Mouse (Mus musculus): ENCODE data around the gene Lrrc75a. TPM values are rescaled to one million over a fixed set of nuclear protein-coding genes. Genes with fewer than 3 reads are reported as not detected.

Gene Lrrc75a
- polyA plus RNA-seq, 3 experiments from 2014 or later: 1.8 to 2.6 (median 2.1) TPM

DNA sequence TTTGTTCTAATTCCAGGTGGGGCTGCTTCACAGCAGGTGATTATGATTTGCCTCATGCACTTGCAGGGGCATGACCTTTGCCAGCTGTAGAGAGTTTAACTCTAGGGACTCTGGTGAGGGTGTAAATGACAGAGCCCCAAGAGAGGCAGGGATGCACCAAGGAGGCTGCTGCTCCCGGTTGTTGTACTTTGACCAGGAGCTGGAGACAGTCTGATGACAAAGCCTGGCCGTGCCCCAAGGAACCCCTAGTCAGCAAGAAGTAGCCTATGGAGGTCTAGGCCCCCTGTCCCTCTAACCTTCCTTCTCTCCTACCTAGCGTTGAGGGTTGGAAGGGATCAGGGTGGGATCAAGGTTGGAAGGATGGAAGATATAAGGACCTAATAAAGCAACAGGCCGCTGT lies 32.9 kb downstream of the Lrrc75a start:
- ATAC-seq: no peak

DNA sequence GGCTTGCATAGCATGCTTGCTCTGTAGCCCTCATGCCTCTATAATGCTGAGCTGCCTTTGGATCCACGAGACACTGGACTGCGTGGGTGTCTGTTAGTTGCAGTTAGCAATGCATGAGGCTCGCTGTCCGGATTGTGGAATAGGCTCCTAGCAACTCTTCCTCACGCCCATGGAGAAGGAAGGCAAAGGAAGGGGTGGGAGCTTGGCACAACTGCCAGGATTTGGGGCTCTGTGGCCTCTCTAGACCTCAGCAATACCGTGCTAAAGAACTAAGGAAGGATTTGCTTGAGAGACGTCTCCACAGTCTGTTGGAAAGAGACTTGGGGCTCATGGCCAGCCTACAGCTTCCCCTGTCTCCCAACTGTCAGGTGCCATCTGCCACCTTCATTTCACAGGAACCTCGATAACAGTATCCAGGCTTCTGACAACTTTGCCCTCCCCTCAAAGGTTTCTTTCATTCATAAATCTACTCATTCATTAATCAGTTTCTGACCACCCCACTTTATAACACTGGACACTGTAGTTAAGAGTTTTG lies 33.4 kb downstream of the Lrrc75a start:
- ATAC-seq: no peak

DNA sequence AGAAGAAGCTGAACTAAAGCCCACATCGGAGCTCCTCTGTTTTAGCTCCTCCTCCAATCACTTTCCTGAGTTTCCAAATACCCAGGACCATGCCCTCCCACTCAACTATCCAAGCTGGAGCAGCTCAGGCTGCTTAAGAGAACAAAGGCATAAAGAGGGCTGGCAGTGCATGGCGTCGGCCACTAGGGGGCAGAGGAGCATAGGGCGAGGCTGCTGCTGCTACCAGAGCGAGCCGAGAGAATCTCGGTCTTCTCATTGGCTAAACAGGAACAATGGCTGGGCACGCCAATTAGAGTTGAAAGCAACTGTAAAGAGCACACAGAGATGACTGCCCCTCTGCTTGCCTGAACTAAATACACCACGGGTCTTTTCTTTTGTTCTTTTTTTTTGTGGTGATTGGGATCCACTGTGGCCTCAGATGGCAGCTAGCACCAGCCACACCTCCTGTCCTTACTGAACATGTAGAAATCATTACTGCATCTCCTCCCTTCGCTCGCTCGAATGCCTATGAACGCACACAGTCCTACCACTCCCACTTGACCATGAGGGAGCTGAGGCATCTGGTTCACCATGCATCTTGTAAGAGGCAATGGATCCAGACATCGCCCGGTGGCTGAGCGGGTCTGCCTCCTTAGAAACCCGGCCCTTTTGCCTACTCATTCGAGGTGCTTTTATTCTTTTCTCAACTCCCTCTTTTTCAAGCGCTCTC lies 34.5 kb downstream of the Lrrc75a start:
- peak; percentile 97 for ATAC-seq

DNA sequence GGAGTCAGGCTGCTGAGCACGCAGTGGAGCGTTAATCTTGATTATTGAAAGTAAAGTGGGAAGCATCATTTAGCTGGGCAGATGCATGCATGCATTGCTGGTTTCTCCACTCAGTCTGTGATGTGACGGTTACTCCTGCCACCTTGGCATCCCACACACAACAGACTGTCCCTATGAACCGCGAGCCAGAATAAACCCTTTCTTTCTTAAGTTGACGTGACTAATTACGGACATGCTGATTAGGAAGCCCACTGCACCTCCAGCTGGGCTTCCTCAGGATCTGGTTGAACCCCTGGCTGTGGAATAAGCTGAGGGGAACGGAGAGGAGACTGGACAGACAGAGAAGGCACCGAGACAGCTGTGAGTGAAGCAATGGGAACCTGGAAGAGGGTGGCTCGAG lies 35.7 kb downstream of the Lrrc75a start:
- no peak for ATAC-seq

DNA sequence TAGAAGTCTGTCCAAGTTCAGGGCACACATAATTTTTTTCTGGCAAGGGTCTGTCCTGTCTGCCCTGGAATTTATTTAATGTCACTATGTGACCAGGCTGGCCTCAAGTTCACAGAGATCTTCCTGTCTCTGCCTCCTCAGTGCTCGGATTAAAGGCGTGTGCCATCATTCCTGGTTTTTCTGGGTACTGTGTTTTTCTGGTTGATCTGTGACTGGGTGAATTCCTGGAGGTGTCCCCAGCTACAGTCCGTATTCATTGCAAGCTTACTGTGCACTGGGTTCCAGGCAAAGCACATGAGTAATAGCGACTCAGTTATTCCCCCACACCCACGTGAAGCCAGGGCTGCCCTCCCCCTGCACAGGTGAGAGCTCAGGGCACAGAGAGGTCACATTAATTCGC lies 38.0 kb downstream of the Lrrc75a start:
- ATAC-seq: no peak

DNA sequence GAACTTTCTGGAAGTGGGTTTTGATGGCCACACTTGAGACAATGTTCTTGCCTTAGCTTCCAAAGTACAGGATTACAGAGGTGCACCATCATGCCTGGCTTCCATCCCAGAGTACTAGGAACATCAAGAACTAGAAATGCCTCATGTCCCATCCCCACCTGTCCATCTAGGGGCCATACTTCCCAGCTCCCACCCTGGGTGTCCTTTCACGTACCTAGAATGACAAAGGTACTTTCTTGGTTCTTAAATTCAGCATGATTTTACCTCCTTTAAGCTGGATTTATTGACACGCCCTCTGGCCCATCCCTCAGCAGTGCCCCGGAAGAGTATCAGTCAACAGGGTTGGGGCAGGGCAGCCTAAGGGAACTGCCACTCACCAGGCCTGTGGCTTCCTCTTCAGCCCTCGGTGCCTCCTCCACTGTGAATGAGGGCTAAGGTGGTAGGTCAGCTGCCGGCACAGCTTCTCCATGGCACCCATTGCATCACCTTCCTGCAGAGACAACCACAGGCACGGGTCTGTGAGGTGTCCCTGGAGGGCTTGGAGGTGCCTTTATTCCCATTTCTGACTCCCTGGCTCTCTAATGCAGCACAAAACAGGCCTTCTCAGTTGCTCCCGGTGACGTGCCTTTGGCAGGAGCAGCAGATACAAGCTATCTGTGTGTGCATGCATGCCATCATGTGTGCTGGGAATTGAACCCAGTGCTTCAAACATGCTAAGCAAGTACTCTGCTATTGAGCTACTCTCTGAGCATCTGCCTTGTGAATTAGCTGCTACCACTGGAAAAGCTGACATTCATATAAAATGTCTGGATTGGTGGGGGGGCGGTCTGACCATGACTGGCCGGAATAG lies 39.3 kb downstream of the Lrrc75a start:
- ATAC-seq: no peak

DNA sequence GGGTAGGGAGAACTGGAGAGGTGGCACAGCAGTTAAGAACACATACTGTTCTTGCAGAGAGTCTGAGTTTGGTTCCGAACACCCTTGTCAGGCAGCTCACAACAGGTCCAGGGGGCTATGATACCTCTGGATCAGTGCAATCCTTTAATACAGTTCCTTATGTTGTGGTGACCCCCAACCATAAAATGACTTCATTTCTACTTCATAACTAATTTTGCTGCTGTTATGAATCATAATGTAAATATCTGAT lies 40.4 kb downstream of the Lrrc75a start:
- no peak for ATAC-seq

DNA sequence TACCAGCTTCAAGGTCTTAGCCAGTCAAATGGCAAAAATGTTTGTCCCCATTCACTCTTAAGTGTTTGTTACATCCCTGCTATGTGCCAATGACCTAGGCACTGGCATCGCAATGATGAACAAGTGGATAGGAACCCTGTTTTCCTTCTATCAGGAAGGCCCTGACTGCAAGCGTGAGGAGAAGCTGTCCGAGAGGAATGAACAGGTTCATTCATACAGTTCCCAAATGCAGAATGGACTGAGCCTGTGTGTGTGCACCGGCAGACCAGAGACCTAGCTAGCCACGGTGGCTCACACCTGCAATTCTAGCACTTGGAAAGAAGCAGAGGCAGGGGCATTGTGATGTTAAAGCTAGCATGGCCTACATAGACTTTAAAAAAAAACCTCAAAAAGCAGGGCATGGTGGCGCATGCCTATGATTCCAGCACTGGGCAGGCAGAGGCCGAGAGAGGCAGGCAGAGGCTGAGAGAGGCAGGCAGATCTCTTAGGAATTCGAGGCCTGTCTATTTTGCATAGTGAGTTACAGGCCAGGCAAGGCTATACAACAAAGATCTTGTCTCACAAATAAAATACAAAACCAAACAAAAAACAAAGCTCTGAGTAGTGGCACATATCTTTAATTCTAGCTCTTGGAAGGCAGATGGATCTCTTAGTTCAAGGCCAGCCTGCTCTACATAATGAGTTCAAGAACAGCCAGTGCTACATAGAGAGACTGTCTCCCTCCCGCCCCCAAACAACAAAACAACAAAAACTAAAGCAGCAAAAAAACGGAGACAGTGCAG lies 41.0 kb downstream of the Lrrc75a start:
- no peak for ATAC-seq

DNA sequence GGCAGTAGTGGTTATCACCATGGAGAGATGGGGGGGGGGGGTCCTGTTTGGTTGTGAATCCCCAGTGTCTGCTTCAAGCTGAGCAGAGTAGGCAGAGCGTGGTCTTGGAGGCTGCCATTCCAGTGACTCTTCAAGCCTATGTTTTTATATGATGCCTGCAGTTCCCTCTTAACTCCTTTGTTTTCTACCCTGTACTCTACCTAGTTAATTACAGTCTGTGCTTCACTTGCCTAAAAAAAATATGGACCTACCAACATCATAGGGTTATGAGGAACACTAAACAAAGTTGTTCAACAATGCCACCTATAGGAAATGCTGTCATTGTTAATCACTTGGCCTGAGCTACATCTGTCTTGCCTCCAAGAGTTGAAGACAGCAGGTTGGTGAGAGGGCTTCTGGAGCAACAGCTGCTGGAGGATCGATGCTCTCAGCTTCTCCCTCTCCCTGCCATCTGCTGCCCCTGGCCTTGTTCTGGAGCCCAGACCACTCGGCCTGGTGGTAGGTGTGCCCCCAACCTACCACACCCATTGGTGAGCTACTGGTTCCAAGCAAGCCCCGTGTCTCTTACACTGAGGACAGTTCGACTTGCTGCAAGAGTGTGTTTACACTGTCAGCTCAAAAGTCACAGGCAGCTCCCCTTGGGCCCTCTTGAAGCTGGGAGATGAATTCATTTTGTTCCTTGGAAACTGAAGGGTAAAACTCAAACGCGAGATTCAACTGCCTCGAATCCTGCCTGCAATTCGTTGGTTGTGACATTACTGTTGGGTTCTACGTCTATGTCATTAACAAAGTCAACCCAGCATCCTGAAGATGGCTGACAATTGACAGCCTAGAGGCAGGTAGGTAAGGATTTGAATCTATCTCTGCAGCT lies 41.8 kb downstream of the Lrrc75a start:
- ATAC-seq: no peak

DNA sequence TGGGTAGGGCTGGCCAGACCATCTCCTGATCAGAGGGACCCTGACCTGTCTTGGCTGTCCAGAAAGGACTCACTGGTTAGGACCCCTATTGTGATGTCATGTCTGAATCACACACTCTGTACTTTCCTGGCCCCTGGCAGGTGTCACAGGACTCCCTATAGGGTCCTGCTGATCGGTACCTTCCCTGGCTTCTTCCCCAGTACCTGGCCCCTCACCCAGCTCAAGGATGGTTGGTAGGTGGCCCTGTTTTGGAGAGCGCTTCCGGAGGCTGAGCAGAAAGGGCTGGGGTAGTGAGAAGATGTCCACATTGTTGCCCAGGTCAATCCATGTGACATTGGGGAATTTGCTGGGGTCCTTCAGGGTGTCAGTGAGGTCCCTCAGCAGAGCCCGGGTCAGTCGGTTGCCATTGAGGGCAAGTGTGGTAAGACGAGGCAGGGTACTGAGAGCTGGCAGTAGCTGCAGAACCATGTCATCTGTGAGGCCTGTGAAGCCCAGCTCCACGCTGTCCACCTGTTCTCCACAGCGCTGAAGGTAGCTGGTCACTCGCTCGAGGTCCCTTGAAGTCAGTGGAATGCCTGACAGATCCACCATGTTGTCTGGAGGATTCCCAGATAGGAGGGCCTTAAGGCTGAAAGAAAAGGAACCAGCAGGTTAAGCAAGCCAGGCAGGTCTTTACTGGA lies 42.6 kb downstream of the Lrrc75a start:
- no peak for ATAC-seq

DNA sequence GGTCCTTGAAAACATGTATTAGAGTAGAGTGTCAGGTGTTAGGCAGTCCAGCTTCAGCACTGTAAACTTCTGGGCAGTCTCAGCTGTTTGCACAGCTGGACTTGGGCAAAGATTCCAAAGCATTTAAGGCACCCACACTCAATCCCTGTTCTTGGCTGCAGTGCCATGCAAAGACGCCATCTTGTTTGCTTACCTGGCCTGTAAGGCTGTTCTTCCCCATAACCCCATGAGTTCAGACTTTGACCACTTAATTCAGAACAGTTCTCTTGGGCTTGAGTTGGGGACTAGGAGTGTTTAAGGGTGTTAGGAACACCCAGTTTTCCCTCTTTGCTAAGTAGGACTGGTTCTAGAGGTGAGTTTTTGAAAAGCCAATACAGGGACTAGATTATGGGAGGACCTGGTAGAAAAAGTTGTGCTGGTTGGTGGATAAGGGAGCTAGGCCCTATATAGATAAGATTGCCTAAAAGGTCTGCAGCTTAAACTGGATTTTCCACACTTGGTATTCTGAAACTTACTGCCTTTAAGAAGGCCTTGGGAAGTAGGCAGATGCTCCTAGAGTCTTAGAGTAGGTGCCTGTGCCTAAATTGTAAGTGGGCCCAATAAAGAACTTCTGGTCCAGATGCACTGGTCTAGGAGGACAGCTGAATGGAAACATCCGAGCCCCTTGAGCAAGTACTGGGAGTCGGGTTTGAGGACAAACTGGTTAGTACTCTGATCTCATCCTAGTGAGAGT lies 43.3 kb downstream of the Lrrc75a start:
- ATAC-seq: no peak

DNA sequence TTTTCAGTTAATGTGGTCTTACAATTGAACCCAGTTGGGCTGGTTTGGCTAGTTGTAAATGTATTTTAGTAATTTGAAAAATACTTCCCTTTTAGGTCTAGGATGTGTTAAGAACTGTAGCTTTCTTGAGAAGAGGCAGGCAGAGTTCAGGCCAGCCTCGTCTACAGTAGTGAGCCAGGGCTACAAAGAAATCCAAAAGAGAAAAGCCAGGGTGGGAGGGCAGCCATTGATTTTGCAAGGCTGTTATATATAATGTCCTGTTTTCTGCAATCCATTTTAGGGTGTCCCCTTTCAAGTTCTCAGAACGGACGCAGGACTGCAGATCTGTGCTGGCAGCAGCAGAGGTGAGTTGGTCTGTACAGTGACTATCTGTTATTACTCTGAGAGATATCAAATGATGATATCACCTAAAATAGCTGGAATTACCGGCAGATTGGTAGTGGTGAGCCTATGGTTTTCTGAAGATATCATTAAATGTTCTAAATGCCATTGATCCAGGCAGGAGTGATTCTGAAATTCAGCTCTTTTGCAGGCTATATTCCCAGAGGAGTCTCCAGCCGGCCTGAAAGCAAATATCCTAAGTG lies 44.1 kb downstream of the Lrrc75a start:
- no peak for ATAC-seq

DNA sequence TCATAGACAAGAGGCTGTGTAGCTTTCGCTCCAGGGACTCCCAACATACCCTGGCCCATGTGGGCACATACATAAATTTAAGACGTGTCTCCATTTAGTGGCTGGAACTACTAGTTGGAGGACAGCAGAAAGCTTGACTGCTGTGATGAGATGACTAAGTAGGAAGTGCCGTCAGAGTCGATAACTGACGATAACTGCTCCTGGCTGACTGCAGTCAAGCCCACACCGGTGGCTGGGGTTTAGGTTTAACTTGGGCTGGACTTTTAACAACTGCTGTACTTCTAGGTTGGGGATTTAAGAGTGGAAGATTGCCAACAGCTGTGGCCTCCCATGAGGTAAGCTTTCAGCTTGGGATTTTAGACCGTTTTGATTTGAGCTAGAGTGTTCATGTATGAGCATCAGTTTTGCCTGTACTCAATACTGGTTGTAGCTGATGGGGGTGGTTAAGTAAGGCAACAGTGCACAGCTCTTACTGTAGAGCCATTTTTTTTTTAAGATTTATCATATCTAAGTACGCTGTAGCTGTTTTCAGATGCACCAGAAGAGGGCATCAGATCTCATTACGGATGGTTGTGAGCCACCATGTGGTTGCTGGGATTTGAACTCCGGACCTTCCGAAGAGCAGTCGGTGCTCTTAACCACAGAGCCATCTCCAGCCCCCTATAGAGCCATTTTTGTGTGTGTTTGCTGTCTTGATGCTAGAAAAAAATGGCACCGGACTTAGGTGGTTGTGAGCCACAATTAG lies 44.8 kb downstream of the Lrrc75a start:
- peak; percentile 24 for ATAC-seq

DNA sequence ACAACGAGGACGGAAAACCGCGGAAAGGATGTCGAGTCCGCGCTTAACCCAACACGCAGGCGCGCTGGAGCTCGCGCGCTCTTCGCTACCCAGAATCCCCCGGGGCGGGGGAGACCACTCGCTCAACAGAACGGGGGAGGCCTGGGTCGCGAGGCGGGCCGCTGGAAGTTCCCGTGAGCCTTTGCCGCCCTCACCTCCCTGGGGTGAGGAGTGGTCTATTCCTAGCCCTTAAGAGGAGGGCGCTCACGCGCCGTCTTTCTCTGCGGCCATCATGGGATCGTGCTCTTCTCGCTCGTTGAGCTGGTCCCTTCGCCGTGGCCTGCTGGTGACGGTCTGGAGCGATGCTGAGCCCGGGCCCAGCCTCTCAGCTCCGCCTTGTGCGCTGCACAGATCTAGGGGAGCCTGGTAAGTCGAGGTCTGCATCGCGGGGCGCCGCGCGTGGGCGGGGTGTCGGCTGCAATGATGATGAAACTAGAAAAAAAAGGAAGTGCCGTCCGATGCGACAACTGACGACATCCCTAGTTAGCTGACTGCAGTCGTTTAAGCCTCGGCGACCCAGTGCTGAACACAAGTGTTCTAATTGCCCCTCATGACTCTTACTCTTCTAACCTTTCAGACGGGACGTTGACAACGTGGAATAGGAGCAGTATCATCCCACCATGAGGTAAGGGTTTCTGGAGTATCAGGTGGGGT lies 45.6 kb downstream of the Lrrc75a start:
- ATAC-seq: peak; percentile 92

DNA sequence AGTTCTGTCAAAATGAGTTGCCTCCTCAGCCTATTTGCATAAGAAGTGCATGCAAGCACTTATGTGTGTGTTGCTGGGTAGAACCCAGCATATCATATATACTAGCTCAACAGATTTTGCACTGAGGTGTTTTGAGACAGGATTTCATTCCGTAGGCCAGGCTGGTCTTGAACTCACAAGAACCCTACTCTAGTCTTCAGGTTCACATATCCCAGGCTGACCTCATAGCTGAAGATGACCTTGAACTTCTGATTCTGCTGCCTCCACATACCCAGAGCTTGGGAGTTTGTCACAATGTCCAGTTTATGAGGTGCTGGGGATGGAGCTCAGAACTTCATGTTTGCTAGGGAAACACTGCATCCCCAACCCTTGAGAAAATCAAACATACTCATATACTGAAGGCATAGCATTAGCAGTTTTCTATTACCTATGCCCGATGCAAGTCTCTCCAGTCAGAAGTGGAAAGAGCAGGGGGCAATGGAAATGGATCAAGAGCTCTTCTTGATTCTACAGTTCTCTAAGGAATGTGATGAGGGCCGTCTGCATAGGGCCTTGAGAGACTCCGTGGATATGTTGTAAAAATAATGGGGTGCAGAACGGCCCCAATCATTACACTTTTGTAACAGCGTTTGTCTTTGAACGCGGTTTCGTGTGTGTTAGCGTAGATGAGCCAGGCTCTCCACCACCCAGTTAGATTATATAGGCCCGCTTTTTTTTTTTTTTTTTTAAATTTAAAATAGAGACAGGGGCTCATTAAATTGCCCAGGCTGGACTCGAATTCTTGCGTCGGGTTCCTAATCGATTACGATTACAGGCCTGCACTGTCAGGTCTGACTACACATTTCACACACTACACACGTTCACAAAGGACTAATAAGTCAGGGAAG lies 46.3 kb downstream of the Lrrc75a start:
- ATAC-seq: no peak

DNA sequence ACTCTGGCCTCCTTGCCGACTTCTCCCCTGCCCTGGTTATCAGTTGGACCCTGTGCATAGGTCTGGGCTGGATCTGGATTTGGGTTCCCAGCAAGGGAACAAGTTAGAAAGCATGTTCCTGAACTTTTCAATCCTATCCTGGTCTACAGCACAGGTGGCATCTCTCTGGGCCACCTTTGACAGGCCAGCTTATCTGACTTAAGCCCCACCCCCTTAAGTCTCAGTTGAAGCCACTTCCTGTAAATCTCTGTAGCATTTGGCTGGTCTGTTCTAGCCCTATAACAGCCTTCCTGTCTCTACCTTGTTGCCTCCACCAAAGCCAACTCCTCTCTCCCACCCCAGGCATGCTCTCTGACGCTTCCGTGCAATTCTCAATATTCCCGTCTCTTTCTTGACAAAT lies 49.8 kb downstream of the Lrrc75a start:
- ATAC-seq: no peak

DNA sequence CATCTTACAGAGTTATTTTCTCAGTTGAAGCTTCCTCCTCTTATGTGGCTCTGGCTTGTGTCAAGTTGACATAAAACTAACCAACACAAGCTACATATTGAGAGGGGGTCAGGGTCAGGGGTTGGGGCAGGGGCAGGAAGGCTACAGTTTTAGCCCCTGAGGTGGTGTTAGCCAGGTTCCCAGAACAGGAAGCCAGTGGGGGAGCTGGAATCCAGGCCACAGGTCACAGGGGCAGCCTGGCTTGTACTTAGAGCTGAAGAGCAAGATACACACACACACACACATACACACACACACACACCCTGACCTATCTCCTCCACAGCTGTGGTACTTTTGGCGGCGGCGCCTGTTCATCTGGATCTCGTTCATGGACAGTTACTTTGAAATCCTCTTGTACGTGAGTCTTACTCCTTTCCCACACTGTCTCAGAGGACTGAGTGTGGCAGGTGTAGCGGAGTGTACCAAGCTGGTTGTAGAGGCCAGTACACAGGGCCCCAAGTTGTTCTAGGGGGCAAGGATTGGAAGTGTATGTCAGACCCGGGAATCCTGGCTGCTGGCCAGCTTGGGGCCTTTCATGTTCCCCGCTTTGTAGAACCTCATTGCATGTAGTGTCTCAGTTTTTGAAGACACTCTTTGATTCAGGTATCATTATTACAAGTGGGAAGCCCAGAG lies 56.3 kb downstream of the Lrrc75a start:
- ATAC-seq: no peak

DNA sequence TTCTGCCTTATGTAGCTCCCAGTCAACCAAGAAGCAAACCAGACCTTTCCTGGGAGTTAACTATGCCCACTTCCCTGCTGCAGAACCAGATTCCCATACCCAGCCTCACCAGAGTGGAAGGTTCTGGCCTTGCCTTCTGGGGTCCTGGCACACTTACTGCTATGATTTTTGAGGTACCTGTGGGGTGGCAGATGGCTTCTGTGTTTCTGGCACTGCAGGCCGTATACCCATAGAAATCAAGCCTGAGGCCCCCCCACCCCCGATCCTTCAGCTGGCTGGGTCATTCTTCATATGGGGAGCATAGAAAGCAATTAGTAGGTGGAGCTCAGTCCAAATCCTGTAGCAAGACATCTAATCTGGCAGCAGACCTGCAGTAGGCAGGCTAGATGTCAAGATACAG lies 57.3 kb downstream of the Lrrc75a start:
- no peak for ATAC-seq

All from inflammation-experienced regulatory T-cells, adult 6 months (primary cell).